Mouse (Mus musculus) erythroblast, embryonic 14.5 days (primary cell): Measurements from ENCODE around the gene Pdia3.

Experiments used
- GATA1 ChIP-seq: IDR thresholded peaks from 2 replicates; pipeline ENCODE4 v1.6.1; 2012; ENCODE audit warnings: low read length, inconsistent platforms, mixed read lengths
- TAL1 ChIP-seq: IDR thresholded peaks from 3 replicates; pipeline ENCODE4 v1.6.1; 2012; ENCODE audit warnings: low read length, inconsistent platforms, mixed read lengths

- TF ChIP-seq GATA1 (no peak), TAL1 (no peak)
Measured at GRCm38 (mm10) chr2:121403296-121403695, 10.3 kb upstream of the Pdia3 start.
